Mouse (Mus musculus) thymus, postnatal 14 days (tissue): Measurements from ENCODE around the gene Smo.

Experiments used
- DNase-seq: peaks from one replicate; pipeline ENCODE4 v3.0.0; 2021

Smo gene

GRCm38 (mm10) chr6:29735336-29735688, at the start of gene Smo:
Gene Smo, plus strand, starts transcription at chr6:29735503.
- peak; percentile 84 for DNase-seq

- no peak for DNase-seq
Measured at GRCm38 (mm10) chr6:29685952-29686351, 49.4 kb upstream of the Smo start.

- DNase-seq = no peak
Measured at GRCm38 (mm10) chr6:29689458-29689857, 45.8 kb upstream of the Smo start.

GRCm38 (mm10) chr6:29693953-29694352, 41.4 kb upstream of the Smo start, which contains the start of gene Tspan33:
Gene Tspan33, plus strand, starts transcription at chr6:29694222.
- DNase-seq = peak; percentile 88

- DNase-seq = no peak
Measured at GRCm38 (mm10) chr6:29694375-29695289, 40.7 kb upstream of the Smo start.

- DNase-seq = no peak
Measured at GRCm38 (mm10) chr6:29695290-29695674, 40.0 kb upstream of the Smo start.

GRCm38 (mm10) chr6:29695975-29696374, 39.3 kb upstream of the Smo start:
- no peak for DNase-seq

GRCm38 (mm10) chr6:29697139-29697538, 38.2 kb upstream of the Smo start:
- no peak for DNase-seq

GRCm38 (mm10) chr6:29697548-29697947, 37.8 kb upstream of the Smo start:
- no peak for DNase-seq

GRCm38 (mm10) chr6:29699085-29699745, 36.1 kb upstream of the Smo start:
- no peak for DNase-seq

GRCm38 (mm10) chr6:29701051-29701450, 34.3 kb upstream of the Smo start:
- no peak for DNase-seq

GRCm38 (mm10) chr6:29702126-29702525, 33.2 kb upstream of the Smo start:
- DNase-seq = no peak

- no peak for DNase-seq
Measured at GRCm38 (mm10) chr6:29704143-29704542, 31.2 kb upstream of the Smo start.

- DNase-seq = no peak
Measured at GRCm38 (mm10) chr6:29707902-29708301, 27.4 kb upstream of the Smo start.

- no peak for DNase-seq
Measured at GRCm38 (mm10) chr6:29711318-29711717, 24.0 kb upstream of the Smo start.

GRCm38 (mm10) chr6:29712011-29712584, 23.2 kb upstream of the Smo start:
- peak; percentile 51 for DNase-seq

- peak; percentile 47 for DNase-seq
Measured at GRCm38 (mm10) chr6:29716624-29717365, 18.5 kb upstream of the Smo start.

- no peak for DNase-seq
Measured at GRCm38 (mm10) chr6:29717541-29717940, 17.8 kb upstream of the Smo start.

- no peak for DNase-seq
Measured at GRCm38 (mm10) chr6:29717952-29718521, 17.3 kb upstream of the Smo start.

- peak; percentile 68 for DNase-seq
Measured at GRCm38 (mm10) chr6:29718894-29719329, 16.4 kb upstream of the Smo start.

GRCm38 (mm10) chr6:29721890-29722289, 13.4 kb upstream of the Smo start:
- DNase-seq = no peak

GRCm38 (mm10) chr6:29726576-29727200, 8.6 kb upstream of the Smo start:
- no peak for DNase-seq
